Mouse (Mus musculus) lung, embryonic 15.5 days (tissue): ENCODE measurements around the gene Mamdc2. TPM values are rescaled to one million over a fixed set of nuclear protein-coding genes. Genes with fewer than 3 reads are reported as not detected.

Source experiments
- ATAC-seq: fragments of 200-750 bp; cut with Nextera tagmentation; 2 replicates; pipeline ENCODE4 v1.8.0; 2017; ENCODE audit warnings: moderate number of reproducible peaks, borderline replicate concordance; ENCODE audit not compliant: low FRiP score, low TSS enrichment; ENCODE audit errors: extremely low read depth
- H3K27ac ChIP-seq: fragments of 300-500 bp; sonication (generic); 2 replicates; pipeline ENCODE4 v1.5.1; 2015; ENCODE audit warnings: moderate library complexity, mild to moderate bottlenecking, inconsistent platforms
- H3K27me3 ChIP-seq: fragments of 300-500 bp; sonication (generic); 2 replicates; pipeline ENCODE4 v1.6.1; 2015; ENCODE audit warnings: inconsistent platforms
- H3K36me3 ChIP-seq: fragments of 300-500 bp; sonication (generic); 2 replicates; pipeline ENCODE4 v1.6.1; 2015; ENCODE audit warnings: inconsistent platforms
- H3K4me1 ChIP-seq: fragments of 300-500 bp; sonication (generic); 2 replicates; pipeline ENCODE4 v1.6.1; 2015; ENCODE audit warnings: inconsistent platforms
- H3K4me2 ChIP-seq: fragments of 300-500 bp; sonication (generic); 2 replicates; pipeline ENCODE4 v1.6.1; 2015; ENCODE audit warnings: inconsistent platforms, mild to moderate bottlenecking, moderate library complexity
- H3K4me3 ChIP-seq: fragments of 300-500 bp; sonication (generic); 2 replicates; pipeline ENCODE4 v1.5.1; 2015; ENCODE audit warnings: mild to moderate bottlenecking, inconsistent platforms
- H3K9ac ChIP-seq: fragments of 300-500 bp; sonication (generic); 2 replicates; pipeline ENCODE4 v1.6.1; 2015; ENCODE audit warnings: inconsistent platforms
- H3K9me3 ChIP-seq: fragments of 300-500 bp; sonication (generic); 2 replicates; pipeline ENCODE4 v1.6.1; 2016; ENCODE audit warnings: inconsistent platforms
- WGBS: fragments of 180-500 bp; shearing (Covaris S2); methylation state at CpG from one replicate; pipeline ENCODE4 v1.1.7; 2015; 5-methylcytosine and 5-hydroxymethylcytosine counted together
- polyA plus RNA-seq: library from polyadenylated mRNA; unstranded; fragments of >200 nt; fragmentation: Nextera tagmentation; extraction: Ambion mirVana; gene quantifications from 2 replicates; pipeline ENCODE4 v1.2.1, GENCODE M21; 2015

Gene Mamdc2
- polyA plus RNA-seq, 1 experiment from 2014 or later, result 4.9 TPM

DNA sequence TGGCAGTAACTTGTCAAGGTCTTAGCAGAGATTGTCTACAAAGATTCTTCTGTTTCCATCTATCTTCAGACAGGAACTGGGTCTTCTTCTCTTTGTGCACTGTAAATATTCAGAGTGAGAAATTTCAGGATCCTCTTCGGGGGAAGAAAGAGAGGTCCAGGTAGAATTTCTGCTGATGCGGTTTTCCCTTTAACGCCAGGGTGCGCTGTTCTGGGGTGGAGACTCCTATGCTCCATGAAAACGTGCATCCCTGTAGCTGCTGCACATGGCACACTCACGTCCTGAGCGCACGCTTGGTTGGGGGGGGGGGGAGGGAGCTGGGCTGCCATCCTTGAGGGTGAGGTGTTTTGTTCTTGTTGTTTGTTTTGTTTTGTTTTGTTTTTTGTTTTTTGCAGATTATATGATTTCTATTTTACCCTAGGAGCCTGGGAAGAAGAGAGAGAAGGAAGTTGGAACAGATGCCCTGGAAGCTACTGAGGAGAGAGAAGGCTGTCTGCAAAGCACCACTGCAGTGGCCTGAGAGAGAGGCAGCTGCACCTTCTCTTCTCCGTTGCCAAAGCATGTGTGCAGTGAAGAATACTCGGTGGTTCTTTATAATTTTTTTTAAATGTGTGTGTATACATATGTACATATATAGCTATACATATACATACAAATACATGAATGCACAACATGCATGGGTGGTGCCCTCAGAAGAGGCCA lies 30.8 kb upstream of the Mamdc2 start:
- WGBS, result 15% methylated on average over 10 of the region's 10 CpGs
- H3K27ac ChIP-seq, result peak overlapping the region; percentile 55
- no peak overlapping the region for H3K9ac ChIP-seq
- no peaks in the 10 kb centered on the region for H3K9me3 ChIP-seq
- peaks cover 5% of the 10 kb centered on the region; the same call in 1 of the 2 replicates for H3K4me1 ChIP-seq
- H3K27me3 ChIP-seq, result no peaks in the 10 kb centered on the region
- H3K4me2 ChIP-seq, result no peak overlapping the region
- H3K4me3 ChIP-seq, result no peak overlapping the region
- no peaks in the 10 kb centered on the region for H3K36me3 ChIP-seq
- ATAC-seq, result no peak

DNA sequence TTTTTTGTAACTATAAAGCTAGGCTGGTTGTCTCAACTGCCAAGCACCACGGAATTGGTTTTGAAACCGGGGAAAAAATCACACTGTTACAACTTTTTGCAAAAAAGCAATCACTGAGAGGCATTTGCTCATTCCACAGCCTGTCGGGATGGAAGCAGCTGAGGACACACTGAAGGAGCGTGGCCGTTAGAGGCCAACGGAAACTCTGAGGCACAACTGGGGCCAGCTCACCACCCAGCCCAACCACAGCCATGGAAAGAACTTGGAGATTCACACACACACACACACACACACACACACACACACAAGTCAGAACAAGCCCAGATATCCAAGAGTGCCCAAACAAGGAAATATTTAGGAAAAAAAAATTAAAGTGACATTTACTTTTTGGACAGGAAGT lies 29.6 kb upstream of the Mamdc2 start:
- H3K4me1 ChIP-seq, result peaks cover 5% of the 10 kb centered on the region; the same call in 1 of the 2 replicates
- no peak overlapping the region for H3K9ac ChIP-seq
- WGBS, result 55% methylated on average over 6 of the region's 6 CpGs
- no peaks in the 10 kb centered on the region for H3K36me3 ChIP-seq
- H3K4me2 ChIP-seq, result no peak overlapping the region
- H3K9me3 ChIP-seq, result no peaks in the 10 kb centered on the region
- H3K27ac ChIP-seq, result no peak overlapping the region
- no peaks in the 10 kb centered on the region for H3K27me3 ChIP-seq
- ATAC-seq, result no peak
- H3K4me3 ChIP-seq, result no peak overlapping the region

DNA sequence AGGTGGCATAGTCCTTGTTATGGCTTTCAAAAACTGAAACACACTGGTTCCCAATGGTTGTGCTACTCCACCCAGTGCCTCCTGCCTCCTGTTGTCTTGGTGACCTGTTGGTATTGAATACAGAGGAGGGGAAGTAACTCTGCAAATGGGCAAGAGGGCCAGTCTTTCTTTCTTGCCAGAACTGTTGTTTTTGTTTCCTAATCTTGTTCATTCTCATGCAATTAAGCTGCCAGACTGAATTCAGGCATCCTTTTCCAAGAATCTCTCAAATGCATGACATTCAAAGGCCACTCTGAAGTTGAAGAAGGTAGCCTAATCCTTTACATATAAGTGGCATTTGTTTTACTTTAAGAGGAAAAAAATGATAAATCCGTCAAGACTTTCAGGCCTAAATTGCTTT lies 19.6 kb upstream of the Mamdc2 start:
- Histone ChIP-seq H3K9me3 (no peaks in the 10 kb centered on the region), H3K4me3 (no peak overlapping the region), H3K27ac (no peak overlapping the region), H3K9ac (no peak overlapping the region), H3K4me1 (no peaks in the 10 kb centered on the region), H3K4me2 (no peak overlapping the region), H3K36me3 (no peaks in the 10 kb centered on the region), H3K27me3 (no peaks in the 10 kb centered on the region)
- 51% methylated on average over 1 of the region's 1 CpGs for WGBS
- ATAC-seq, result no peak

GRCm38 (mm10) chr19:23467011-23467410 lies 18.8 kb upstream of the Mamdc2 start:
- WGBS, result 75% methylated on average over 2 of the region's 2 CpGs
- Histone ChIP-seq H3K4me2 (no peak overlapping the region), H3K4me1 (no peaks in the 10 kb centered on the region), H3K9ac (no peak overlapping the region), H3K27ac (no peak overlapping the region), H3K4me3 (no peak overlapping the region), H3K27me3 (no peaks in the 10 kb centered on the region), H3K9me3 (no peaks in the 10 kb centered on the region), H3K36me3 (no peaks in the 10 kb centered on the region)
- ATAC-seq, result no peak

DNA sequence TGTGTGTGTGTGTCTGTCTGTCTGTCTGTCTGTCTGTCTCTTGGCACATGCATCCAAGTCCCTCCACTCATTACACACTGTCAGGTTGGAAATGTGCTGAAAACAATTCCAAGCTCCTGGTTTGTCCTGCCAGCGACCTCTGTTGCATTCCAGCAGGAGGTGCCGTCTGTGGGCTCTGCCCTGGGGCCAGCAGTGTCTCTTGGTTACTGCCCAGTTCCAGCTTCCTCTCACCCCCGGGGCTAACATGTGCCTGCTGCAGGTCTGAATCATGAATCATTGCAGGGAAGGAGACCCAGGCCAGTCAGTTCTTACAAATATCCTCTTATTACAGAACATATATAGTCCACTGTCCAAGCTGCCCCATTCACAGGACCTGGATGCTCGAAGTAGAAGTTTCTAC lies 9.2 kb upstream of the Mamdc2 start:
- WGBS, result 22% methylated on average over 4 of the region's 4 CpGs
- ATAC-seq, result no peak

DNA sequence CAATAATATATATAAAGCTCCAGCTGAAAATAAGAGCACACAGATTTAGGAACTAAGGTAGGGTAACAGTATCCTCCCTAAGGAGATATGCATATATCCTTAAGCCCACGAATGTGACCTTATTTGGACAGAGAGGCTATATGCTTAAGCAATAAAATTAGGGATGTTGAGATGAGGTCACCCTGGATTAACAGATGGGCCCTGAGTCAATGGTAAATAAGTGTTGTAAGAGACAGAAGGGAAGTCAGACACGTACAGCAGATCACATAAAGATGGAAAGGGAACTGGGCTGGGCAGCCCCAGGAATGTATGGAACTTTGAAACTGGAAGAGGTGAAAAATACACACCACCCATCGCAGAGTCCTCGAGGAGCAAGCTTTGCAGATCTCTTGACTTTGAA lies 3.1 kb upstream of the Mamdc2 start:
- no peaks in the 10 kb centered on the region for H3K27me3 ChIP-seq
- no peak for ATAC-seq
- H3K9ac ChIP-seq, result no peak overlapping the region

More for the DNA sequence above, 9.2 kb upstream of the Mamdc2 start:
- Histone ChIP-seq H3K27me3 (no peaks in the 10 kb centered on the region), H3K27ac (no peak overlapping the region), H3K9ac (no peak overlapping the region), H3K9me3 (no peaks in the 10 kb centered on the region), H3K4me3 (no peak overlapping the region), H3K36me3 (no peaks in the 10 kb centered on the region), H3K4me2 (no peak overlapping the region), H3K4me1 (no peaks in the 10 kb centered on the region)

GRCm38 (mm10) chr19:23447221-23447987 lies 838 bp downstream of the Mamdc2 start:
- peaks cover 20% of the 10 kb centered on the region for H3K4me1 ChIP-seq
- peak overlapping the region; percentile 48 for H3K4me3 ChIP-seq
- 2% methylated on average over 23 of the region's 23 CpGs for WGBS
- no peaks in the 10 kb centered on the region for H3K27me3 ChIP-seq
- peak overlapping the region; percentile 98 for H3K4me2 ChIP-seq
- peak; percentile 25; the same call in 1 of the 2 replicates for ATAC-seq
- H3K9me3 ChIP-seq, result no peaks in the 10 kb centered on the region
- peak overlapping the region; percentile 51 for H3K9ac ChIP-seq
- H3K36me3 ChIP-seq, result no peaks in the 10 kb centered on the region
- no peak overlapping the region for H3K27ac ChIP-seq

More for the DNA sequence above, 3.1 kb upstream of the Mamdc2 start:
- Histone ChIP-seq H3K4me3 (no peak overlapping the region), H3K4me2 (no peak overlapping the region), H3K9me3 (no peaks in the 10 kb centered on the region), H3K27ac (no peak overlapping the region), H3K36me3 (no peaks in the 10 kb centered on the region), H3K4me1 (peaks cover 16% of the 10 kb centered on the region)
- 50% methylated on average over 4 of the region's 4 CpGs for WGBS

DNA sequence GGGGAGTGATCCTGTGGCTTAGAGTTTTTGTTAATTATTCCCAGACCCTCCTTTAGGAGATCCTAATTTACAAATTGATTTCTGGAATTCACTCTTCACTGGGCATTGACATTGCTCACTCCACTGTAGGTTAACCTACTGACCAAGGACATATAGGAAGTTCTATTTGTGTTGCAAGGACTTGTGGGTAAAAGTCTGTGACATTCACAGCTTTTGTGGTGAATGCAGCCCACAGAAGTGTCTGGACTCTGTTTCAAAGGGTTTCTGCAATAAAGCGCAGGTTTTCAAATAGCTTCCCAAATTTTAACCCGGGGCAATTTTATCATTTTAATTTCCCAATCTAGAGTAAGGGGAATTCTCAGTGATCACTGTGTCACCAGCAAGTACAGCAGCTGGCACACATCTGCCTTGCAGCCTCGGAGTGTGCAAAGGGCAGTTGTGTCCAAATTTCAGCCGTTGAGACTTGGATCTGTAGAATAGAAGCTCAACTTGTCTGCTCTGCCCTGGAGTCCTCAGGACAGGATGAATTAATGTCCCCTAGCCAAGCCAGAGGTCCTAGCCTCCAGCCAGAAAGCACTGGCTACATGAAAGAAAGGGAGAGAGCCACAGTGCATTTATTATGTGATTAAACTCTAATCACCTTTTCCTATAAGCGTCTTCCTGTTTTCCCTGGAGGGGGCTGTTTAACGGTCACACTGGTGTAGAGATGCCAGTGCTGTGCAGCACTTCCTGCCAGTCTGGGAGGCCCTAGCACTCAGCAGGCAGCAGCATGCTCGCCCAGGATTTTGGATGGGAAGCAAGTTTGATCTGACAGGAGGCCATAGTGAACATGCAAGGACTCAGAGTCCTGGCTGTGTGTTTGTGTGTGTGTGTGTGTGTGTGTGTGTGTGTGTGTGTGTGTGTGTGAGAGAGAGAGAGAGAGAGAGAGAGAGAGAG lies 3.1 kb downstream of the Mamdc2 start:
- H3K27ac ChIP-seq, result 0 out of 2 replicates have a peak overlapping the region, but pooled peaks have one; percentile 27
- no peak overlapping the region for H3K9ac ChIP-seq
- H3K9me3 ChIP-seq, result no peaks in the 10 kb centered on the region
- H3K36me3 ChIP-seq, result no peaks in the 10 kb centered on the region
- 0 out of 2 replicates have a peak, but pooled peaks have one; percentile 46 for ATAC-seq
- H3K4me1 ChIP-seq, result peaks cover 20% of the 10 kb centered on the region
- H3K4me3 ChIP-seq, result no peak overlapping the region
- H3K4me2 ChIP-seq, result no peak overlapping the region
- WGBS, result 27% methylated on average over 7 of the region's 7 CpGs
- no peaks in the 10 kb centered on the region for H3K27me3 ChIP-seq

- no peak overlapping the region for H3K4me3 ChIP-seq
- no peak overlapping the region for H3K27ac ChIP-seq
- WGBS, result 72% methylated on average over 3 of the region's 4 CpGs
- H3K9me3 ChIP-seq, result no peaks in the 10 kb centered on the region
- no peaks in the 10 kb centered on the region for H3K36me3 ChIP-seq
- no peak for ATAC-seq
- H3K4me1 ChIP-seq, result no peaks in the 10 kb centered on the region
- H3K27me3 ChIP-seq, result no peaks in the 10 kb centered on the region
- no peak overlapping the region for H3K4me2 ChIP-seq
- no peak overlapping the region for H3K9ac ChIP-seq
Observed at GRCm38 (mm10) chr19:23435731-23436130, 12.5 kb downstream of the Mamdc2 start.

- Histone ChIP-seq H3K27me3 (no peaks in the 10 kb centered on the region), H3K4me3 (no peak overlapping the region), H3K9me3 (no peaks in the 10 kb centered on the region), H3K36me3 (no peaks in the 10 kb centered on the region), H3K27ac (no peak overlapping the region), H3K9ac (no peak overlapping the region), H3K4me1 (no peaks in the 10 kb centered on the region), H3K4me2 (no peak overlapping the region)
- ATAC-seq, result peak; percentile 31; the same call in 1 of the 2 replicates
- WGBS, result 55% methylated on average over 11 of the region's 11 CpGs
Observed at GRCm38 (mm10) chr19:23434433-23434832, 13.8 kb downstream of the Mamdc2 start.

- no peak for ATAC-seq
- H3K4me3 ChIP-seq, result no peak overlapping the region
- no peaks in the 10 kb centered on the region for H3K9me3 ChIP-seq
- H3K36me3 ChIP-seq, result no peaks in the 10 kb centered on the region
- H3K27me3 ChIP-seq, result no peaks in the 10 kb centered on the region
- H3K27ac ChIP-seq, result no peak overlapping the region
- no peak overlapping the region for H3K9ac ChIP-seq
- WGBS, result 57% methylated on average over 1 of the region's 1 CpGs
- H3K4me2 ChIP-seq, result no peak overlapping the region
- no peaks in the 10 kb centered on the region for H3K4me1 ChIP-seq
Observed at GRCm38 (mm10) chr19:23417668-23418067, 30.6 kb downstream of the Mamdc2 start.
